Mouse (Mus musculus) midbrain, postnatal 0 days (tissue): ENCODE data around the gene Slit3. TPM values are rescaled to one million over a fixed set of nuclear protein-coding genes. Genes with fewer than 3 reads are reported as not detected.

Experiments
- ATAC-seq: fragments of 200-750 bp; cut with Nextera tagmentation; 2 replicates; pipeline ENCODE4 v1.8.0; 2017; ENCODE audit warnings: moderate number of reproducible peaks, mild to moderate bottlenecking, moderate TSS enrichment, moderate library complexity; ENCODE audit not compliant: low FRiP score
- DNase-seq: peaks from one replicate; pipeline ENCODE4 v3.0.0-alpha.2; 2015; ENCODE audit warnings: low spot score
- H3K27ac ChIP-seq: fragments of 300-500 bp; sonication (generic); 2 replicates; pipeline ENCODE4 v1.5.1; 2014; ENCODE audit warnings: low read depth, mild to moderate bottlenecking, low read length, mixed read lengths
- H3K27me3 ChIP-seq: fragments of 300-500 bp; sonication (generic); 2 replicates; pipeline ENCODE4 v1.6.1; 2014; ENCODE audit warnings: low read length, control low read depth, mixed read lengths; ENCODE audit not compliant: insufficient read depth
- H3K36me3 ChIP-seq: fragments of 300-500 bp; sonication (generic); 2 replicates; pipeline ENCODE4 v1.6.1; 2014; ENCODE audit warnings: low read length, control low read depth, mixed read lengths; ENCODE audit not compliant: insufficient read depth
- H3K4me1 ChIP-seq: fragments of 300-500 bp; sonication (generic); 2 replicates; pipeline ENCODE4 v1.6.1; 2014; ENCODE audit warnings: mild to moderate bottlenecking, control low read depth, antibody characterized with exemption, low read length, mixed read lengths; ENCODE audit not compliant: insufficient read depth
- H3K4me2 ChIP-seq: fragments of 300-500 bp; sonication (generic); 2 replicates; pipeline ENCODE4 v1.6.1; 2014; ENCODE audit warnings: low read depth, mild to moderate bottlenecking, low read length, mixed read lengths; ENCODE audit not compliant: poor library complexity, severe bottlenecking
- H3K4me3 ChIP-seq: fragments of 300-500 bp; sonication (generic); 2 replicates; pipeline ENCODE4 v1.5.1; 2014; ENCODE audit warnings: low read depth, mild to moderate bottlenecking, low read length, moderate library complexity
- H3K9ac ChIP-seq: fragments of 300-500 bp; sonication (generic); replicated peaks from 2 replicates; pipeline ENCODE4 v1.6.1; 2014; ENCODE audit warnings: mild to moderate bottlenecking, low read length, moderate library complexity, mixed read lengths; ENCODE audit not compliant: poor library complexity, severe bottlenecking
- H3K9me3 ChIP-seq: fragments of 300-500 bp; sonication (generic); 2 replicates; pipeline ENCODE4 v1.6.1; 2016; ENCODE audit warnings: low read length, control low read depth
- CTCF ChIP-seq: IDR thresholded peaks from 2 replicates; pipeline ENCODE4 v1.5.1; 2016; ENCODE audit warnings: antibody characterized with exemption, mild to moderate bottlenecking
- WGBS: fragments of 180-500 bp; shearing (Covaris S2); extraction: QIAGEN DNeasy Blood & Tissue Kit; methylation state at CpG from one replicate; pipeline ENCODE4 v1.1.7; 2014; 5-methylcytosine and 5-hydroxymethylcytosine counted together
- polyA plus RNA-seq: library from polyadenylated mRNA; unstranded; fragments of >200 nt; fragmentation: Nextera tagmentation; extraction: Ambion mirVana; gene quantifications from 2 replicates; pipeline ENCODE4 v1.2.1, GENCODE M21; 2015
- total RNA-seq: library from RNA; depleted of rRNA; stranded (reverse); fragments of >200 nt; gene quantifications from 2 replicates; pipeline ENCODE4 v1.2.3, GENCODE M21; 2014

Gene Slit3
- total and polyA plus RNA-seq, 2 experiments from 2014 or later = 3.6 to 7.7 TPM

- H3K4me1 ChIP-seq = no peaks in the 10 kb centered on the region
- no peak for TF ChIP-seq CTCF
- 77% methylated on average over 9 of the region's 9 CpGs for WGBS
- no peaks in the 10 kb centered on the region for H3K9me3 ChIP-seq
- H3K9ac ChIP-seq = no peak overlapping the region
- DNase-seq (no peak), ATAC-seq (no peak)
- no peak overlapping the region for H3K27ac ChIP-seq
- H3K36me3 ChIP-seq = no peaks in the 10 kb centered on the region
- H3K4me3 ChIP-seq = no peak overlapping the region
- H3K4me2 ChIP-seq = no peak overlapping the region
- H3K27me3 ChIP-seq = no peaks in the 10 kb centered on the region
Observed at GRCm38 (mm10) chr11:35243597-35243996, 122.6 kb downstream of the Slit3 start.

- DNase-seq (peak; percentile 23), ATAC-seq (no peak)
- WGBS = 84% methylated on average over 7 of the region's 7 CpGs
- TF ChIP-seq CTCF = no peak
- Histone ChIP-seq H3K4me1 (no peaks in the 10 kb centered on the region), H3K9ac (no peak overlapping the region), H3K4me3 (no peak overlapping the region), H3K36me3 (no peaks in the 10 kb centered on the region), H3K27ac (no peak overlapping the region), H3K27me3 (no peaks in the 10 kb centered on the region), H3K4me2 (no peak overlapping the region), H3K9me3 (no peaks in the 10 kb centered on the region)
Observed at GRCm38 (mm10) chr11:35244526-35244925, 123.5 kb downstream of the Slit3 start.

GRCm38 (mm10) chr11:35246623-35247022 lies 125.6 kb downstream of the Slit3 start:
- Histone ChIP-seq H3K4me1 (no peaks in the 10 kb centered on the region), H3K36me3 (no peaks in the 10 kb centered on the region), H3K9me3 (no peaks in the 10 kb centered on the region), H3K4me3 (no peak overlapping the region), H3K9ac (no peak overlapping the region), H3K27me3 (no peaks in the 10 kb centered on the region), H3K27ac (no peak overlapping the region), H3K4me2 (no peak overlapping the region)
- ATAC-seq (no peak), DNase-seq (no peak)
- no peak for TF ChIP-seq CTCF
- 71% methylated on average over 3 of the region's 3 CpGs for WGBS

- H3K9me3 ChIP-seq = no peaks in the 10 kb centered on the region
- H3K4me1 ChIP-seq = no peaks in the 10 kb centered on the region
- H3K27me3 ChIP-seq = no peaks in the 10 kb centered on the region
- H3K4me2 ChIP-seq = no peak overlapping the region
- WGBS = 74% methylated on average over 5 of the region's 5 CpGs
- no peak overlapping the region for H3K9ac ChIP-seq
- DNase-seq (no peak), ATAC-seq (no peak)
- H3K27ac ChIP-seq = no peak overlapping the region
- H3K36me3 ChIP-seq = no peaks in the 10 kb centered on the region
- TF ChIP-seq CTCF = no peak
- H3K4me3 ChIP-seq = no peak overlapping the region
Observed at GRCm38 (mm10) chr11:35248088-35248487, 127.1 kb downstream of the Slit3 start.

DNA sequence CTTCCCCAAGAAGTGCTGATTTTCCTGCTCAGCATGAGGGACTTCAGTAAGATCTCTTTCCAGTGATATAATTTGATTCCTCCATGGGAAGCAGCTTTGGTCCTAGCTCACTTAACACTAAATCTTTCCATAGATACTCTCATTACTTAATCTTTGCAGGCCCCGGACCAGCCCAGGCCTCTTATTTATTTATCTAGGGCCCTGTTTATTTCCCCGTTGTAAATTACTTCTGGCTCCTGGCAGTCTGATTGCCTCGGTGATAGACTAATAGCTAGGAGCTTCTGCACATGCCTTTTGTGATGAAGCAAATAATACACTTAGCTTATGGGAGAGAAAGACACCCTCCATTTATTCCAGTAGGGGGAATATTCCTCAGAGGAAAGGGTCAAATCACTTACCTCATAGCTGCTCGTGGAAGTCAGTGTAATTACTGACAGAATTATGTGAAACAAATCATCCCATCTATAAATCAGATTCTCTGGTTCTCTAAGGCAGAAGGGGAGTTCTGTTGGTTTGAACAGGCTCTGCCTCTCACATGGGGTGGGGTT lies 129.9 kb downstream of the Slit3 start:
- H3K27ac ChIP-seq = no peak overlapping the region
- WGBS = 56% methylated on average over 4 of the region's 4 CpGs
- no peak overlapping the region for H3K4me2 ChIP-seq
- ATAC-seq (no peak), DNase-seq (no peak)
- no peaks in the 10 kb centered on the region for H3K27me3 ChIP-seq
- H3K4me3 ChIP-seq = no peak overlapping the region
- TF ChIP-seq CTCF = no peak
- no peak overlapping the region for H3K9ac ChIP-seq
- H3K9me3 ChIP-seq = no peaks in the 10 kb centered on the region
- no peaks in the 10 kb centered on the region for H3K4me1 ChIP-seq
- no peaks in the 10 kb centered on the region for H3K36me3 ChIP-seq

GRCm38 (mm10) chr11:35251910-35252309 lies 130.9 kb downstream of the Slit3 start:
- no peak for DNase-seq
- no peak overlapping the region for H3K9ac ChIP-seq
- H3K9me3 ChIP-seq = no peaks in the 10 kb centered on the region
- ATAC-seq = no peak
- H3K4me1 ChIP-seq = no peaks in the 10 kb centered on the region
- H3K27me3 ChIP-seq = no peaks in the 10 kb centered on the region
- no peak for TF ChIP-seq CTCF
- H3K4me2 ChIP-seq = no peak overlapping the region
- H3K36me3 ChIP-seq = no peaks in the 10 kb centered on the region
- no peak overlapping the region for H3K4me3 ChIP-seq
- whole genome bisulfite sequencing = 82% methylated on average over 4 of the region's 4 CpGs
- no peak overlapping the region for H3K27ac ChIP-seq
